Mouse (Mus musculus) limb, embryonic 12.5 days (tissue): ENCODE results near the gene Tmbim7. TPM values are rescaled to one million over a fixed set of nuclear protein-coding genes. Genes with fewer than 3 reads are reported as not detected.

Experiments
- ATAC-seq: fragments of 200-750 bp; cut with Nextera tagmentation; 2 replicates; pipeline ENCODE4 v1.8.0; 2017; ENCODE audit warnings: low read depth, moderate TSS enrichment; ENCODE audit not compliant: insufficient number of reproducible peaks, insufficient read depth, low FRiP score, low TSS enrichment
- H3K27ac ChIP-seq: fragments of 300-500 bp; sonication (generic); 2 replicates; pipeline ENCODE4 v1.5.1; 2016; ENCODE audit warnings: mild to moderate bottlenecking, moderate library complexity
- H3K27me3 ChIP-seq: fragments of 300-500 bp; sonication (generic); 2 replicates; pipeline ENCODE4 v1.6.1; 2016; ENCODE audit warnings: mild to moderate bottlenecking, moderate library complexity
- H3K36me3 ChIP-seq: fragments of 300-500 bp; sonication (generic); 2 replicates; pipeline ENCODE4 v1.6.1; 2016; ENCODE audit warnings: mild to moderate bottlenecking, moderate library complexity
- H3K4me1 ChIP-seq: fragments of 300-500 bp; sonication (generic); replicated peaks from 2 replicates; pipeline ENCODE4 v1.6.1; 2016
- H3K4me2 ChIP-seq: fragments of 300-500 bp; sonication (generic); 2 replicates; pipeline ENCODE4 v1.6.1; 2016; ENCODE audit warnings: mild to moderate bottlenecking, moderate library complexity
- H3K4me3 ChIP-seq: fragments of 300-500 bp; sonication (generic); replicated peaks from 2 replicates; pipeline ENCODE4 v1.5.1; 2016; ENCODE audit warnings: mild to moderate bottlenecking
- H3K9ac ChIP-seq: fragments of 300-500 bp; sonication (generic); replicated peaks from 2 replicates; pipeline ENCODE4 v1.6.1; 2016; ENCODE audit warnings: mild to moderate bottlenecking, moderate library complexity
- H3K9me3 ChIP-seq: fragments of 300-500 bp; sonication (generic); 2 replicates; pipeline ENCODE4 v1.6.1; 2016; ENCODE audit warnings: mild to moderate bottlenecking, moderate library complexity
- WGBS: fragments of 180-500 bp; shearing (Covaris S2); methylation state at CpG from one replicate; pipeline ENCODE4 v1.1.7; 2016; 5-methylcytosine and 5-hydroxymethylcytosine counted together
- polyA plus RNA-seq: library from polyadenylated mRNA; unstranded; fragments of >200 nt; fragmentation: Nextera tagmentation; extraction: Ambion mirVana; gene quantifications from 2 replicates; pipeline ENCODE4 v1.2.1, GENCODE M21; 2016

Tmbim7 gene
- polyA plus RNA-seq, 1 experiment from 2014 or later = not detected

GRCm38 (mm10) chr5:3665225-3665624 is 14.2 kb downstream of the Tmbim7 start:
- Histone ChIP-seq H3K27ac (no peak overlapping the region), H3K27me3 (no peaks in the 10 kb centered on the region), H3K4me1 (peaks cover 13% of the 10 kb centered on the region), H3K4me2 (no peak overlapping the region), H3K9ac (no peak overlapping the region), H3K9me3 (no peaks in the 10 kb centered on the region), H3K36me3 (no peaks in the 10 kb centered on the region), H3K4me3 (no peak overlapping the region)
- 91% methylated on average over 2 of the region's 2 CpGs for WGBS
- ATAC-seq = no peak

DNA sequence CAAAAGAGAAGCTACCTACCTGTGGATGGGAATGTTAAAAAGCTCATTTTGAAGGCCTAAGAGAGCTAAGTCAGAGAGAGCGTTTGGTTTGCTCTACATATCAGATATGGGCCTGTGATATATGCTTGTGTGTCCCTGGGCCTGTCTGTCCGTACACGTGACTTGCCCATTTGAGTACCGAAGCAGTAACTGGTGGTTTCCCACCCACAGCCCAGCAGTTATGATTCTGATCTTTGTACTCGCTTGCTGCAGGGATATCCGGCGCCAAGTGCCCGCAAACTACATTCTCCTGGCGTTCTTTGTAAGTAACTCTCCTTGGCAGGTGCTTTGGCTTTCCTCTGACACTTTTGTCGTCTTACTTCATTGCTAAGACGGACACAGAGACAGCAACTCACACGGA is 15.6 kb downstream of the Tmbim7 start:
- Histone ChIP-seq H3K9ac (no peak overlapping the region), H3K4me1 (peaks cover 13% of the 10 kb centered on the region), H3K4me2 (peak overlapping the region; percentile 23), H3K27ac (peak overlapping the region; percentile 62; the same call in 1 of the 2 replicates), H3K36me3 (no peaks in the 10 kb centered on the region), H3K27me3 (no peaks in the 10 kb centered on the region), H3K4me3 (no peak overlapping the region), H3K9me3 (no peaks in the 10 kb centered on the region)
- 66% methylated on average over 12 of the region's 12 CpGs for WGBS
- no peak for ATAC-seq

GRCm38 (mm10) chr5:3669938-3670554 is 19.1 kb downstream of the Tmbim7 start:
- Histone ChIP-seq H3K27me3 (no peaks in the 10 kb centered on the region), H3K4me1 (peaks cover 13% of the 10 kb centered on the region), H3K36me3 (no peaks in the 10 kb centered on the region), H3K9me3 (no peaks in the 10 kb centered on the region), H3K9ac (no peak overlapping the region), H3K27ac (no peak overlapping the region), H3K4me2 (no peak overlapping the region), H3K4me3 (no peak overlapping the region)
- WGBS = 94% methylated on average over 6 of the region's 6 CpGs
- ATAC-seq = no peak

GRCm38 (mm10) chr5:3688298-3688697 is 37.3 kb downstream of the Tmbim7 start:
- WGBS = 84% methylated on average over 8 of the region's 8 CpGs

DNA sequence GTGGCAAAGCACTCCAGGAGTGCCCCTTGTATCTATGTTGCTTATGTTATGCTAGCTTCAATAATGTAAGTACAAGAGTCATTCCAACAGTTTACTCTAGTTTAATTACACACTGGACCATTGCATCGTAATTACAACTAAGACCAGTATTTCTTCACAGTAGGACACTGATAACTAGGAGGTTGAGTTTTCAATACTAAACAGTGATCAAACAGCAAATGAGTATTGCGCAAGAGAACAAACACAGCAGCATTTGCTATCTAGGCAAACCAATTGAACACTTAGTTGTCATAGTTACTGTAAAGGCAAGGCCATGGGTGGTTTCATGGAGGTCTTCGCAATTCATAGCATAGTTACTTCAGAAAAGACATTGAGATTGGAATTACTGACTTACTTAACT is 40.3 kb downstream of the Tmbim7 start:
- no peaks in the 10 kb centered on the region for H3K9me3 ChIP-seq
- no peak overlapping the region for H3K9ac ChIP-seq
- H3K4me3 ChIP-seq = no peak overlapping the region
- peaks cover 43% of the 10 kb centered on the region for H3K36me3 ChIP-seq
- 93% methylated on average over 3 of the region's 3 CpGs for WGBS
- no peaks in the 10 kb centered on the region for H3K27me3 ChIP-seq
- ATAC-seq = no peak
- H3K4me2 ChIP-seq = no peak overlapping the region
- H3K4me1 ChIP-seq = no peaks in the 10 kb centered on the region
- H3K27ac ChIP-seq = no peak overlapping the region

More at GRCm38 (mm10) chr5:3688298-3688697, 37.3 kb downstream of the Tmbim7 start:
- H3K36me3 ChIP-seq = peaks cover 25% of the 10 kb centered on the region
- H3K9ac ChIP-seq = no peak overlapping the region
- H3K27ac ChIP-seq = no peak overlapping the region
- no peak overlapping the region for H3K4me3 ChIP-seq
- no peak overlapping the region for H3K4me2 ChIP-seq
- no peak for ATAC-seq
- H3K4me1 ChIP-seq = no peaks in the 10 kb centered on the region
- no peaks in the 10 kb centered on the region for H3K9me3 ChIP-seq
- H3K27me3 ChIP-seq = no peaks in the 10 kb centered on the region

DNA sequence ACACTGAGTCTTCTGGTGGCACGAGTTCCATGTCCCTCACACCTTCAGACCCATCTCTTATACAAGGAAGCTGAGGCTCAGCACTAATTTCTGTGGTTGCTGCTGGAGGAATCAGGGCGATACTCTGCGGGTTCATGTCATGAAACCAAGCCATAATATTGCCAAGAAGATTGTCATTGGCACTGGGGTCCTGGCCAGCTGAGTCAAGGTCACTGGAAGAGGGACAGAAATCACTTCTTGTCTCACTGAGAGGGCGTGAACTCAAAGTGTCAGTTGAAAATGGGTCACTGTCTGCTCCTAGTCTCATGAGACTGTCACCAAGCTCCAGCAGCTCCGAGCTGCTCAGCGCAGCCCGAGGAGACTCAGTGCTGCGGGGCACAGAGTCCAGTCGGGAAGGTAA is 42.0 kb downstream of the Tmbim7 start:
- Histone ChIP-seq H3K36me3 (peaks cover 52% of the 10 kb centered on the region), H3K27me3 (no peaks in the 10 kb centered on the region)
- 96% methylated on average over 9 of the region's 9 CpGs for WGBS

GRCm38 (mm10) chr5:3695191-3695590 is 44.2 kb downstream of the Tmbim7 start:
- no peaks in the 10 kb centered on the region for H3K9me3 ChIP-seq
- H3K27ac ChIP-seq = no peak overlapping the region
- no peaks in the 10 kb centered on the region for H3K4me1 ChIP-seq
- peaks cover 54% of the 10 kb centered on the region for H3K36me3 ChIP-seq
- no peak for ATAC-seq
- H3K27me3 ChIP-seq = no peaks in the 10 kb centered on the region
- no peak overlapping the region for H3K9ac ChIP-seq
- H3K4me3 ChIP-seq = no peak overlapping the region
- WGBS = 92% methylated on average over 4 of the region's 4 CpGs
- H3K4me2 ChIP-seq = no peak overlapping the region

More for the DNA sequence above, 42.0 kb downstream of the Tmbim7 start:
- Histone ChIP-seq H3K9ac (no peak overlapping the region), H3K4me1 (no peaks in the 10 kb centered on the region), H3K27ac (no peak overlapping the region), H3K9me3 (no peaks in the 10 kb centered on the region), H3K4me3 (no peak overlapping the region), H3K4me2 (no peak overlapping the region)
- no peak for ATAC-seq

DNA sequence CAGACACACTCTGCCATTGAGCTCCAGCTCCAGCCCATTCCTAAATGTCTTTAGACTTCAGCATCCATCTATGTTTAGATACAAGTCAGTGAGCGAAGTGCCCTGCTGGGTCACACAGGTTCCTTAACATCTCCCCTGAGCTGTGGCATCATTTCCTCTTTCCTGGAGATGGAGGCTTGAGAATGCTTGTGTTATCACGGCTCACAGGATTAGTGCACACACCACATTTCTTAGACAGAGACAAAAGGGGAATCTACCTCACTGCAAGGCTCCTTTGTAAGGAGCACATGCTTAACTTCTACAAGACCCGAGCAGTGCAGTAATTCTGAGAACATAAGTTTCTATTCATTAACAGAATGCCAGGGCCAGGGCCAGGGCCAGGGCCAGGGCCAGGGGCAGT is 45.0 kb downstream of the Tmbim7 start:
- H3K27me3 ChIP-seq = no peaks in the 10 kb centered on the region
- no peaks in the 10 kb centered on the region for H3K9me3 ChIP-seq
- no peak overlapping the region for H3K9ac ChIP-seq
- WGBS = 91% methylated on average over 3 of the region's 3 CpGs
- H3K27ac ChIP-seq = no peak overlapping the region
- no peak for ATAC-seq
- no peaks in the 10 kb centered on the region for H3K4me1 ChIP-seq
- no peak overlapping the region for H3K4me2 ChIP-seq
- no peak overlapping the region for H3K4me3 ChIP-seq
- H3K36me3 ChIP-seq = peaks cover 59% of the 10 kb centered on the region

DNA sequence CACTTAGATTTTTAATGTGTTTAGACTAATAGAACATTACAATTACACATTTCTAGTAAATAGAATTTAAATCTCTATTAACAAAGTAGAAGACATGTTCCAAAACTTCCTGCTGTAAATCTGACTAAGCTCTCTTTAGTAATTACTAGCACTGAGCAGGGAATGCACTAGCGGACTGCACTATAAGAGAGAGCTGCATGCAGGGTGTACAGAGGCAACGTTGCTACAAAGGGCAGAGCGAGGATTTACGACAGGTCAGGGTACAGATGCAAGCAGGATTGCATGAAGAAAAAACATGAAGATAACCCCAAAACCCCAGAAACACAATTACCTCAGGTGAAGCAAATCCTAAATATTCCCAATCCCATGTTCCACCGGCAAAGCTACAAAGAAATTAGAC is 49.0 kb downstream of the Tmbim7 start:
- no peak overlapping the region for H3K9ac ChIP-seq
- WGBS = 84% methylated on average over 5 of the region's 5 CpGs
- no peak overlapping the region for H3K27ac ChIP-seq
- no peaks in the 10 kb centered on the region for H3K9me3 ChIP-seq
- no peaks in the 10 kb centered on the region for H3K4me1 ChIP-seq
- ATAC-seq = no peak
- no peak overlapping the region for H3K4me2 ChIP-seq
- no peak overlapping the region for H3K4me3 ChIP-seq
- H3K36me3 ChIP-seq = peaks cover 50% of the 10 kb centered on the region
- H3K27me3 ChIP-seq = no peaks in the 10 kb centered on the region

DNA sequence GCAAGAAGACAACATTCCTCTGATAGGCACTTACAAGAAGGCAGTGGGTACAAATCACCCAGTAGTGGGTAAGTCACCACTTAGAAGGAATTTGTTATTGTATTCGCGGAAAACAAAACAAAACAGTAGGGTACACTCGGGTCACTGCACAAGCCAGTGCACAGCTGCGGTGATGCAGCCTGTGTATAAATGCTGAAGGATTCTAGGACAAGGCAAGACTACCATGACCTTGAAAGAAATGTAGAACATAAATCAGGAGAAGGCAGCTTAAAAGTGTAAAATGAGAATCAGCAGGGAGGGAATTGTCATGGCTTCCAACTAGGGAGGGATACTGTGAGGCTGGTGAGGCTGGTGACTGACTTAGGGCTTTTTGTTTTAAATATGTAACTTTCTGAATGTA is 51.2 kb downstream of the Tmbim7 start:
- no peak for ATAC-seq
- no peak overlapping the region for H3K27ac ChIP-seq
- H3K36me3 ChIP-seq = peaks cover 51% of the 10 kb centered on the region

DNA sequence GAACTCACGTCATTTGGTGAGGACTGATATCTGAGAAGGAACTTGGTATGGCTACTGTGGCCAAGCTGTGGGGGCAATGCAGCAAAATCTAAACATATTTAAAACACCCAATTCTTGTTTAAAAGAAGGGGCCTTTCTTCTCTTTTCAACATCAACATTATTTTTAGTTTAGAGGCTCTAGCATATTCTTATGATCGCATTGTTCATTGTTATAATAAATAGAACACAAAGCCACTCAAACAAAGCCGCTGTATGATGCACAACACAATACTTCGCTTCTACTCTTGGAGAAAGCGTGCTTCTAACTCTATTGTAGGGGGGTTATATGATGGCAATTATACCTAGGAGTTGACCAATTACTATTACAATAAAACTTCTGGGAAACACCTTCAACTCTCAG is 64.8 kb downstream of the Tmbim7 start:
- WGBS = 96% methylated on average over 5 of the region's 5 CpGs
- Histone ChIP-seq H3K27ac (no peak overlapping the region), H3K36me3 (peaks cover 42% of the 10 kb centered on the region), H3K9me3 (no peaks in the 10 kb centered on the region), H3K4me2 (no peak overlapping the region), H3K4me3 (no peak overlapping the region), H3K9ac (no peak overlapping the region), H3K27me3 (no peaks in the 10 kb centered on the region), H3K4me1 (no peaks in the 10 kb centered on the region)
- ATAC-seq = no peak

More for the DNA sequence above, 51.2 kb downstream of the Tmbim7 start:
- H3K27me3 ChIP-seq = no peaks in the 10 kb centered on the region
- H3K4me3 ChIP-seq = no peak overlapping the region
- no peak overlapping the region for H3K9ac ChIP-seq
- 90% methylated on average over 4 of the region's 4 CpGs for WGBS
- no peak overlapping the region for H3K4me2 ChIP-seq
- H3K9me3 ChIP-seq = no peaks in the 10 kb centered on the region
- no peaks in the 10 kb centered on the region for H3K4me1 ChIP-seq

DNA sequence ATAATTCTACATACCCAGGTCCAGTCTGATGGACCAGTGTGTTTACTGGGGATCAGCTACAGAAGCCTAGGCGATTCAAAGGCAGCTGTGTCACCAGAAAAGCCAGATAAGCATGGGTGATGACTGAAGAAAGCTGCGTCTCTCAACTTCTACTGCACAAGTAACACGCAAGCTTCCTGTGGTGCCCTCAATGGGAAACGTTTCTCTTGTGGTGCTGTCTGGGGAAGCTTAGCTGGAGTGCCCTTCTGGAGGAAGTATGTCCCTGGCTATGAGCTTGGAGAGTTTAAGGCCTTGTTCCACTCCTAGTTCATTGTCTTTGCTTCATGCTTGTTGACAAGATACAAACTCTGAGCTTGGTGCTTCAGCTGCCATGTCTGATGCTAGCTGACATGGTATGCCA is 68.4 kb downstream of the Tmbim7 start:
- Histone ChIP-seq H3K4me2 (no peak overlapping the region), H3K27me3 (no peaks in the 10 kb centered on the region), H3K4me3 (no peak overlapping the region), H3K36me3 (peaks cover 42% of the 10 kb centered on the region), H3K4me1 (no peaks in the 10 kb centered on the region), H3K27ac (no peak overlapping the region), H3K9ac (no peak overlapping the region), H3K9me3 (no peaks in the 10 kb centered on the region)
- 90% methylated on average over 4 of the region's 4 CpGs for WGBS
- ATAC-seq = no peak
